Mouse (Mus musculus): ENCODE results near the gene Btnl10. TPM values are rescaled to one million over a fixed set of nuclear protein-coding genes. Genes with fewer than 3 reads are reported as not detected.
A peak's percentile ranks its signal among the peaks of the same experiment; 100 is the strongest.

Btnl10 gene
- polyA plus RNA-seq, 2 experiments from 2014 or later: not detected

DNA sequence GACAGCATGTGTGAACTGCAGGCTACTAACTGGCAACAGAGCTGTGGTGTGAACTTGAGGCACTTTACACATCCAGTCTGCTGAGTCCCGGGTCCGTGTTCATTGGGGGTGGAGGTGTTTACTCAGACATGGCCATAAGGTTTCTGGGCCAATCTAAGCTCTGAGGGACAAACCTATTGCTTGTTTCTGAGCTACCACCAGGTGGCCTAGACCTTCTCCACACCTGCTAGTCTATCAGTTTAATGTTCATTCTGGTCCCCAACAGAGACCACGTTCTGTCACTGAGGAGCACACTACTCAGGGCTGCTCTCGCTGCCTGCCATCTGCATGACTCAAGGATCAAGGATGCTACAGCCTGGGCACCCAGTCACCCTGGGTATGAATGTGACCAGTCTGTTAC is 13.9 kb downstream of the Btnl10 start:
- no peak for ATAC-seq

DNA sequence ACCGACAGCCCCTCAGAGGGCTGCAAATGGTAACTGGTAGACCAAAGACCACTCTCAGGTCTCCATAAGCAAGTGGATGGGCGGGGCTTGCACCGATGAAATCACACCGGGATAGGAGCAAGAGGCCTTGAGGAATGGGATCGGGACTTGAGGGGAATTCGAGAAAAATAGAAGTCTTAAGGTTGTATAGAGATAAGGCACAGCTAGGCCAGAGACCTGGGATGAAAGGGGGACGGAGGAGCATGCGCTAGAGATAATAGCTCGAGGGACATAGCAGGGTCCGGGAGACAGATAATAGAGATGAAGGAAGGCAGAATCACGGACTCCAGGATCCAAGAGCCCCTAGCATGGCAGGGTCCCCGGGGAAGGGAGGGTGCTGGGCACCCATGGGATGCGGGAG is 20.2 kb downstream of the Btnl10 start:
- ATAC-seq: no peak

DNA sequence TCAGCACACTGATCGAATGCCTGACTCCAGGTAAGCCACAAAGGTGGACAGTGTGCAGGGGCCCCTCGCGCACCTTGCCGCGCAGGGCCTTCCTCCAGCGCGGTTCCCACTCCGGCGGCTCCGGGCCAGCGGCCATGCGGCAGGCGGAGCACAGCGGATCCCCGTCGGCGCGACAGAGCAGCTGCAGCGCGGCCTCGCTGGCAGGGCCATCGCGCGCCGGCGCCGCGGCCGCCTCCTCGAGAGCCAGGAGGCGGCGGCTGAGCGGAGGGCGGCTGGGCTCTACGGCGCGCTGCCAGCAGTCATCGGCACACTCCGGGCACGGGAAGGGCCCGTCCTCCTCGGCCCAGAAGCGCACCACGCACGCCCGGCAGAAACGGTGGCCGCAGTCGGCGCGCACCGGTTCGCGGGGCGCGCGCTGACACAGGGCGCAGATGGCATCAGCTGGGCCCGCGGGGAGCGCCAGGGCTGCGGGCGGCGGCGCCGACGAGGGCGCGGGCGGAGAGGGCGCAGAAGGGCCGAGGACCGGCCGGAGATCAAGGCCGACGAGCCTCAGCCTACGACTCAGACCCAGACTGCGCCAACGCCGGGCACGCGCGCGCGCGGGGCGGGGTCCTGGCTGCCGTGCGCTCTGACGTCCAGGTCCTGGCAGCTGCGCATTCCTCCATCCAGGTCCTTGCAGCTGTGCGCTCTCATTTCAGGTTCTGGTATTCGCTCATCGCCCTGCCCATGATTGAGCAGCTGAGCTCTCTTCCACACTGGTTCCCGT is 20.8 kb downstream of the Btnl10 start, which contains the start of gene Rnf187:
Gene Rnf187, minus strand, starts transcription at position 595 of the 766 bp plus-strand sequence.
- ATAC-seq: peak; percentile 90

DNA sequence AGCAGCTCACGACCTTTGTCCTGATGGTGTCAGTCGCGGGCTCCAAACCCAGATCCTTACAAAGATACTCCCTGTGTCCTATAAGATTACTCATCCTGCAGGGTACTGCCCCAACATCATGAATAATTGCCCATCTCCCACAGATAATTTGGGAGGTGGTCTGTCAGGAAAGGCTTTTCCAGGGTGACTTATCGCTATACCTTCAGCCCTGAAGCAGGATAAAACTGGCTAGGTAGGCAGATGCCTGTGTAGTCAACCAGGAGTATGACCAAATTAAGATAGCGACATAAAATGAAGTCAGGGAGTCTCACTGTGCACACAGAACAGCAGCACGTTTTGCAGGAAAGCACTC is 21.4 kb downstream of the Btnl10 start:
- ATAC-seq: no peak

DNA sequence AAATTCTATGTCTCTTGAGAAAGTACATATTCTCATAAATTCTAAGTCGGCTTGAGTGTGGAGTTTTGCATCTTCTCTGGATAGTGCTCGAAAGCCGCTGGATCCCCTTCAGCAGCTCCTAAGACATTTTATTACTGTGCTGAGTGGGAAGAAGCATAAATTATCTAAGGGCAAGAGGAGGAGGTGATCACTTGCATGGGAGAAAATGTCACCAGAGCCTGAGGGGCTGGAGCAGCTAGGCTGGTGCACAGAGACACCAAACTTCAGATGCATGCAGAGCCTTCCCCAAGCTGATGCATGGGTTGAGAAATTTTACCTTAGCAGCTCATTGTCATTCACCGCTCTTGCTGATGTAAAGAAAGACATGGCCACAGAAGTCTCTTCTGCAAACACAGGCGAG is 26.4 kb downstream of the Btnl10 start:
- ATAC-seq: no peak

DNA sequence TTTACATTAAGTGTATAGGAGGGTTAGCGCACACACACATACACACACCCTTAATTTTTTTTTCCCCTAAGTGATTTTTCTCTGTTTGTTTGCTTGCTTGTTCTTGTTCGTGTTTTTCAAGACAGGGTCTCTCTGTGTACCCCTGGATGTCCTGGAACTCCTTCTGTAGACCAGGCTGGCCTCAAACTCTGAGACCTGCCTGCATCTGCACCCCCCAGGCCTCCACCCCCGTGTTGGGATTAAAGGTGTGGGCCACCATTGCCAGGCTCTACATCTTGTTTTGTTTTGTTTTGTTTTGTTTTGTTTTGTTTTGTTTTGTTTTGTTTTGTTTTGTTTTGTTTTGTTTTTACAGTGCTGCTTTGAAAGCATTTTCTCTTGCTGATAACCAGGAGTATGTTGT is 29.6 kb downstream of the Btnl10 start:
- ATAC-seq: no peak

DNA sequence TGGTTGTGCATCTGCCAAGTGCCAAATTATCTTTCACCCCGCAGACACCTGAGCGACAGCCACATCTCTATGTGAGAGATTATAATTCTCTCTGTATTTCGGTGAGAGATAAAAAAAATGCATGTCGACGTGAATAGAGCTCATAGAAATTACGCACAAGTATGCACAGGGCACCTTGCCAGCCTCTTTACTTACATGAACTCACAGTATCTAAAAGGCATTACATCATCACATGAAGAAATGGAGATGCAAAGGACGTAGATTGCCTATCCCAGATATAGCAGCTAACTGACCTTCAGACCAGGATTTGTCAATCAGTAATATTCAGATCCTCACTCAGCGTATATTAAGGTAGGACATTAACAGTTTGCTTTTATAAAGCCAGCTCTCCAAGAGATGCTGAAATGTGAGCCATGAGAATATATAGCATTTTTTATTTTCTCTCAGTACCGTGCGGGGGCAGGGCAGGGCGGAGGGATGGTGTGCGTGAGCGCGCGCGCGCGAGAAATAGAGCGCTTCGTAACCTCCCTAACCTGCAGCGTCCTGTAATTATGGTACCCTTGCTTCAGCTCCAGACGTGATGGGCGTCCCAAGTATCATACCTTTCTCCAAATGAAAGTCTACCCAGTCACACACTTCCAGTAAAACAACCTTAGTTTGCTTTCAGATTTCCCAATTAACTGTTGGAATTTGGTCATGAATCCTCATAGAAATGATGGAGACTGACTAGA is 30.3 kb downstream of the Btnl10 start:
- ATAC-seq: peak; percentile 38

DNA sequence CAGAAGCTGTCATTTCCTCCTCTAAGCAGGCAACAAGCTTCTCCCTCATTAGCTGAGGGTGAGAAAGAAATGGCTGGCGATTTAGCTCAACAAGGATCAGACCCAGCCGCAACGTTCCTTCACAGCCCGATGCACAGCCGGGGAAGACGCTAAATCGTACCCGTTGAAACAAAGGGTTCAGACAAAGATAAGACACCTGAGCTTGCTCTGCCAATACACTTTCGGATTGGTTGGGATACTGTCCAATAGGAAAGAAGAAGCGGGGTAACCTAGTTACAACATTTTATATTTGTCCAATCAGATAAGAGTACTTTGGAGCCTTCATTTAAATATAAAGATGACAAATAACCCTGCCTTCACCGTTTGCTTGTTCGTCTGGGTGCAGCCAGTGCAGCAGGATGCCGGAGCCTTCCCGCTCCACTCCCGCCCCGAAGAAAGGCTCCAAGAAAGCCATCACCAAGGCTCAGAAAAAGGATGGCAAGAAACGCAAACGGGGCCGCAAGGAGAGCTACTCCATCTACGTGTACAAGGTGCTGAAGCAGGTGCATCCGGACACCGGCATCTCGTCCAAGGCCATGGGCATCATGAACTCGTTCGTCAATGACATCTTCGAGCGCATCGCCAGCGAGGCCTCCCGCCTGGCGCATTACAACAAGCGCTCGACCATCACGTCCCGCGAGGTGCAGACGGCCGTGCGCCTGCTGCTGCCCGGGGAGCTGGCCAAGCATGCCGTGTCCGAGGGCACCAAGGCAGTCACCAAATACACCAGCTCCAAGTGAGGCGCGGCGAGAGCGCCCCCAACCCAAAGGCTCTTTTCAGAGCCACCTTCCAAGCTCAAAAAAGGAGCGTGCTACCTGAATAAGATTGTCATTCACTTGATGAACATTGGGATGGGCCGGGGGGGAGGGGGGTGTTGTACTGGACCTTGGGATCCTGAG is 31.1 kb downstream of the Btnl10 start, which contains the start of gene Hist3h2ba:
Gene Hist3h2ba, plus strand, starts transcription at position 379 of the 938 bp plus-strand sequence.
- peak; percentile 94 for ATAC-seq

DNA sequence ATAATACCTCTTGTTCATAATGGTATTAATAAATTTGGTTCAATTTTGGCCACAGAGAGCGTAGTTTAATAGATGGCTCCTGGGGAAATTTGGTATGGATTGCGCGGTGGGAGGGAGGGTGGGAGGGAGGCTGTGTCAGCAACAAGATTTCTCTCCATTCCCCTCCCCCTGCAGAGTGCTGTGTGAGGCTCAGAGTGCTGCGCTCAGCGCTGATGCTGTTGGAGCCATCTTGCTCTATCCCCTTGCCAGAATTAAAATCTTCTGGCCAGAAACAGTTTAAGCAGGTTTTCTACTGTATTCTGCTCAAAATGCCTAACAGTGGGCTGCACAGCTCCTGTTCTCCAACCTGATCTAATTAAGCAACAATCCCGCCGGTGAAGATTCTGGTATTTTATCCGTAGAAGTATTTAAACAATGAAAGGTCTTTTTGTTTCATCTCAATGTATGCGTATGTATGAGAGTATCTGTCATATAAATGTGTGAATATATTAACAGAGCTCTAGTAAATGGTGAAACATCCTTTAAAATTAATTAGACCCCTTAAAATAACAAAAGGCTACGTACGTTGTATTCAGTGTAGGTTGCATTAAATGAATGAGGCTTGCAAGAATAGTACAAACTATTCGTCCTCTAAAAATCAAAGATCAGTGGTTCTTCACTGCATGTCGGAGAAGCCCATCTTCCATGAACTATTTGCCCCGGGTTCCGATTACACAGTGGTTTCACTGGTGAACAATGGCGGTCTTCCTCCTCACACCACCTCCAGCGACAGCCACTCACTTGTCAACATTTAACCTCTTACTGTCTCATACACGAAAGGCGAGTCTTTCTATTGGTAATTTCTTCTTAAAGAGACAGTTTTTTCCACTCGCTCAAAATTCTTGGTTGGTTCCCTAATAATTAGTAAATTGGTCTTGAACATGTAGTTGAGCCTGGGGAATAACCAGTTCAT is 32.0 kb downstream of the Btnl10 start:
- no peak for ATAC-seq

DNA sequence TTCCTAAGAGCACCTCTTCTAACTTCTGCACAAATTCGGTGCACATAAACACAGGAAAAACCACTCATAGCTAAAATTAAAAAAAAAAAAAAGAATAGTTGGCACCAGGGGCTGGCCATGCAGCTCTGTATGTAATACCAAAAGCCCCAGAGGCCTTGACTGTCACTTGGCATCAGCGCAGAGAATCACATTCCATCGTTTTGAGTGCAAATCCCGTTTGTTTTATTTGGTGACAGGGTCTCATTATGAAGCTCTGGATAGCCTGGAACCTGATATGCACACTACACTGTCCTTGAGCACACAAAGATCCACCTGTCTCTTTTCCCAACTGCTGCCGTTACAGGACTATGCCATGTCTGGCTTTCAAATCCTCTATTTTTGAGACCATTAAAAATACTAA is 33.5 kb downstream of the Btnl10 start:
- no peak for ATAC-seq

DNA sequence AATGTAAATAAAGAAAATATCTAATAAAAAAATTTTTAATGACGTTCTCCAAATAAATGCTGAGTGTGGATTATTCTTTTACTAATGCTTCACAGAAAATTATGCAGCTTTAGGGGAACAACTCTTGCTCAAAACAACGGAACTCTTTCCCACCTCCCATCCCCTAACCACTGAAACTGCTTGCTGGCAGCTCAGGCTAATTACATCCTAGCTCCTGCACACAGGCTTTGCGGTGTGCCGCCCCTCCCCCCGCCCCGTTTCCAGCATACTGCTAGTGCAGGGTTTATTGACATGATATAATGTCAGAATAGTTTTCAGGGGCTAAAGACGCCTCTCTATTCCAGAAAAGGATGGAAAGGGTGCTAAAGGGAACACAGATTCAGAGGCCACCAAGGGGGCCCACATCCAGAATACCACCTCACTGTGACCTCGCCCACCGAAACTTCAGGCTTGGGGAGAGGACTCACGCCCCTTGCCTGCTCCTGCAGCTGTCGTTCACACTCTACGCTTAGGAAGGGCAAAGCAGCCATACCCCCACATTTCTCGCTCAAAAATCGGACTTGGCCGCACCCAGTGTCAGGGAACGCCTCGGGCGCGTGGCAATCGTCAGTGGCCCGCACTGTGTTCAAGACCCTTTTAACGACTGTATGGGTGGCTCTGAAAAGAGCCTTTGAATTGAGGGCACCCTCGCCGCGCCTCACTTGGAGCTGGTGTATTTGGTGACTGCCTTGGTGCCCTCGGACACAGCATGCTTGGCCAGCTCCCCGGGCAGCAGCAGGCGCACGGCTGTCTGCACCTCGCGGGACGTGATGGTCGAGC is 35.9 kb downstream of the Btnl10 start:
- ATAC-seq: peak; percentile 1

DNA sequence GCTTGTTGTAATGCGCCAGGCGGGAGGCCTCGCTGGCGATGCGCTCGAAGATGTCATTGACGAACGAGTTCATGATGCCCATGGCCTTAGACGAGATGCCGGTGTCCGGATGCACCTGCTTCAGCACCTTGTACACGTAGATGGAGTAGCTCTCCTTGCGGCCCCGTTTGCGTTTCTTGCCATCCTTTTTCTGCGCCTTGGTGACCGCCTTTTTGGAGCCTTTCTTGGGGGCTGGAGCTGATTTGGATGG is 36.4 kb downstream of the Btnl10 start:
- ATAC-seq: peak; percentile 46

DNA sequence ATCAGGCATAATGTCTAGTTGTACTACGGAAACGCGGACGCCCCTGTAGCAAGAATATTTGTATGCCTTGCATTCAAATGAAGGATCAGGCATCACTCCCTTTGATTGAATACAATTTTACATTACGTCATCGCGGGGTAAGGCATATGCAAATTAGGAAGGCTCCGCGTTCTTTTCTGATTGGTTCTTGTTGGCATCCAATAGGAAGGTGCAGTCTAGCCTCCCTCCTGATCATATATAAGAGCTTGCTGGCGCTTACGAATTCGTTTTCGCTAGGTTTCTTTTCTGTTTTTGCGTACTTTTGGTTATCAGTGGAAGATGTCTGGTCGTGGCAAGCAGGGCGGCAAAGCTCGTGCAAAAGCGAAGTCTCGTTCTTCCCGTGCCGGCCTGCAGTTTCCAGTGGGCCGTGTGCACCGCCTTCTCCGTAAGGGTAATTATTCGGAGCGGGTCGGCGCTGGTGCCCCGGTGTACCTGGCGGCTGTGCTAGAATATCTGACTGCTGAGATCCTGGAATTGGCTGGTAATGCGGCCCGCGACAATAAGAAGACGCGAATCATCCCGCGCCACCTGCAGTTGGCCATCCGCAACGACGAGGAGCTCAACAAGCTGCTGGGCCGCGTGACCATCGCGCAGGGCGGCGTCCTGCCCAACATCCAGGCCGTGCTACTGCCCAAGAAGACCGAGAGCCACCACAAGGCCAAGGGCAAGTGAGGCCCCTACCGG is 36.9 kb downstream of the Btnl10 start, which contains the start of the genes Hist3h2a and Trim17:
Gene Hist3h2a, plus strand, starts transcription at position 266 of the 723 bp plus-strand sequence.
Gene Trim17, plus strand, starts transcription at position 266 of the 723 bp plus-strand sequence.
- ATAC-seq: peak; percentile 94

DNA sequence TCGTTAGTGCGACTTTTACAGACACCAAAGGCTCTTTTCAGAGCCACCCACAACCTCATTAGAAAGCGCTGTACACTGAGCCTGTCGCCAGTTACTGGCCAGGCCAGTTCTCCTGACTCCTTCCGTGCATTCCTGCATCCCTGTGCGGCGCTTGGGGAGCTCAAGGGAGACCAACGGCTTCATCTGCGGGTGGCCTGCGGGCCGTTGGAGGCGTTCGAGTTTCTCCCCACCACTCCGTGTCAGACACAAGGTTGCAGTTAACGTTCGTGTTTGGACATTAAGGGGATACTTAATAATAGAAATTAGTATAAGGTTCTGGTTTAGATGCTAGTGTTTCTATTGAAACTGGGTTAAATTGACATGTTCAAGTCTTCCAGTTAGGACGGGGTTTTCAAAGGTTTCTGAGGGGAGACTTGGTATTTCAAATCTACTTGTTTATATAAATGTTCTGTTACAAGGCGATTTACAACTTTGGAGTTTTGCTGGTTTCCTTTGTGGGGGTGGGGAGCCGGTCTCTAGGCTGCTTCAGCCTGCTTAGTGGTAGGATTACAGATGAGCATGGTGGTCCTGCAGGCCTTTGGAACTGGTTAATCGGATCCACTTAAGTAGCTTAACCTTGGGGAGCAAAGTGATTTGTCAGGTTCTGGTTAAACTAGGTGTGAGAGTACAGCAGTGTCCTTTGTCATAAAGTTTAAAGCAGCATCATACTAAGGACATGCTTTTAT is 37.6 kb downstream of the Btnl10 start:
- peak; percentile 9 for ATAC-seq

DNA sequence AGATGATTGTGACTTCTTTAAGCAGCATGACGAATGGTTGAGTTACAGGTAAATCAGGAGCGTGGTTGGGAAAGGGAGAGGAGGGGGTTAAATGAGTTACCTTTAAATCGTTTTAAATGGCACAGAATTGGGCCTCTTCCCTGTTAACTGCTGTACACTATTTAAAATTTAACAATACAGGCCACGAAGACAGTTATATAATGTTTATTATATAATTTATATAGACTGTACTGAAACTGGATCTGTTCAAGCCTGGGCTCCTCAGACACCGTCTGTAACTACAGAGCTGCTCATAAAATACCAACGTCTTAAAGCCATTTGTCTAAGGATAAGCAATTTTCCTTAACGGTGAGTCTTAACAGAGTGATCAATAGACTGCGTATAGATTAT is 38.2 kb downstream of the Btnl10 start:
- no peak for ATAC-seq

DNA sequence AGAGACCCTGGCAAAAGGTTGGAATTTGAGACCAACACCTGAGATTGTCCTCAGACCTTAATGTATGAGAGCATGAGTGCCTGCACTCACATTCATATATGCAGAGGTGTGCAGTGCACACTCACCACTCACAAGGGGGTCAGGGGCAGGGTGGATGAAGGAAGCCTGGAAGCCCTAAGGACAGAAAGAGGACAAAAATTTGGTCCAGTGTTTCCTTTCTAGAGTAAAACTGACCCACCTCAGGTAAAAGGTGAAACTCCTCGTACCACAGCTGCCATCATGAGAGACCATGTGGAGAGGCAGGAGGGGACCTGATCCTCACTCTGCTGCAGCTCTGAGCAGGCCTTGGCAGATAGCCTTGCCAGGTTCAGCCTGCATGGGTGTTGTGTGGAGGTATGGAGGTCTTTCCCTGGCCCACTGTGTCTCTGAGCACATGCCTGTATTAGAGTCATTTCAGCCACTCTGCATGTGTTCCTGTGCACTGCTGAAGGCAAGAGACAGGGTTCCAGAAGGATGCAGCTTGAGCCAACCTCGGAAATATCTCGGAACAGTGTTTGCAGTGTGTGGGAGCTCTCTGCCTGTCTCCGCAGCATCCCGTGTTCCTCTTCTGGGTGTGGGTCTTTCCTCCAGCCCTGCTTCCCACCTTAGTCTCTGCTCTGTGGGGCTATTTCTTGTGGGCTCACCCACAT is 39.7 kb downstream of the Btnl10 start:
- ATAC-seq: no peak

DNA sequence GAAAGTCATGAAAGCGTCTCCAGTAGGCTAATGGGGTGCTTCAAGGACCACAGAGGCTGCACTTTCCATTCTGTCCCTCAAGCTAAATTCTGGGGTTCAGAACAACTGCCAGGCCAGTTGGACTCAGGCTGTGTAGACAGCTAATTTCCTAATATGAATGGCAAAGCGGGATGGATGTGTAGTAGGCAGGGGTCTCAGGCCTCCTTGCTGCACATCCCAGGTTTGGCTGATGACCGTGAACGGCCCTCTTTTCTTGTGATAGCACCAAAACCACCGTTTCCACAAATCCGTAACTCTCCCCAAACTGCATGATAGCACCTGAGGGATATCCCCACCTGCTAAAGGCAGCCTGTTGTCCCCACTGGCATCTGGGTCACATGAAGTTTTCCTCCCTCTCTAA is 40.8 kb downstream of the Btnl10 start:
- no peak for ATAC-seq

DNA sequence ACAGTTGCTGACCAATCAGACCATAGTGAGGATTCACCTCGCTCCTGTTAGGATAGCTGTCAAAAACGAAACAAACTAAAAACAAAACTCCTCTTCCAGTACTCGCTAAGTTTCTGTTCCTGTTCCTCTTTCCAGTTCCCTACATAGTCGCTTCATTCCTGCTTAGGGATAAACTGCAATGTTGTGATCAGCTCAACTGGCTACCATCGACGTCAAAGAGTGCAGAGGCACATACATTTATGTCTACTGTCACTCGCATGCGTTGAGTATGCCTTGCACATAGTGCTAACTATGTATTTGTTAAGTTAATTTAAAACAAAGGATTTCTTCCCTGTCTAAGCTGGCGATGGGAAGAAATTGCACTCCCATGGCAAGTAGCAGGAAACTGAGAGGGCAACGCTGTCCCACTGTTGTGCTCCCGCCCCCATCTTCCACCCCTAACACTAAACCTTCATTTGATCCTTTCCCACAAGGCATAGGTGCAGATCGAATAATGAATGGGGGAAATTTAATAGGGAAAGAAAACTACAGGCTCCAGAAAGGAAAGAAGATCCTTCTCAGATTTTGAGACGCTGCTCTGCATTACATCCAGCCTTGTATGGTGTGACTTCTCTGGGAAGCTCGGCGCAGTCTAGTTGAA is 41.6 kb downstream of the Btnl10 start:
- no peak for ATAC-seq
